Mouse (Mus musculus) heart, postnatal 14 days (tissue): ENCODE data around the gene Pdlim1. TPM values are rescaled to one million over a fixed set of nuclear protein-coding genes. Genes with fewer than 3 reads are reported as not detected.
"Not testable (repeated sequence)": the region's sequence is repeated elsewhere in the genome, so short reads cannot be mapped to it uniquely, and the experiment has no call there.

Source experiments
- DNase-seq, 2 experiments: peaks; one replicate each; pipeline ENCODE4 v3.0.0; 2021 to 2022
- intact Hi-C: fragments of 180-260 bp; cut with DNase I; formaldehyde crosslinking; loops from one replicate; pipeline ENCODE4 v1.15.1; 2025
- total RNA-seq, 2 experiments: library from RNA; stranded (reverse); gene quantifications; 2 replicates each; pipeline ENCODE4 v1.2.3; 2021

Pdlim1 gene
- total RNA-seq, 2 experiments from 2014 or later = 143 to 187 TPM

GRCm38 (mm10) chr19:40249352-40249751, 22.3 kb downstream of the Pdlim1 start:
- peak in 1 of 2 experiments; percentile 25 for DNase-seq
- intact Hi-C loops = no loop called here

DNA sequence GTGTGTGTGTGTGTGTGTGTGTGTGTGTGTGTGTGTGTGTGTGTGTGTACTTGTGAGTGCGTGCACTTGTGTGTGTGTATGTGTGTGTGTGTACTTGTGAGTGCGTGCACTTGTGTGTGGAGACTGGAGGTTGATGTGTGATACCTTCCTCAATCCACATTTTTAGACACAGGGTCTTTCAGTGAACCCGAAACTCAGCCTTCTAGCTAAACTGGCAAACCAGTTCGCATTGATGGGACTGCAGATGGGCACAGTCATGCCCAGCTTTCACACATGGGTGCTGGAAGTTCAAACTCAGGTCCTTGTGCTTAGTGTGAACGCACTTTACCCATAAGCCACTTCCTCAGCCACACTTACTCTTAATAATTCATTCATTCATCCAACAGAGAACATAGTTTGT, 23.2 kb downstream of the Pdlim1 start:
- intact Hi-C loops = no loop called here
- DNase-seq = no peak

DNA sequence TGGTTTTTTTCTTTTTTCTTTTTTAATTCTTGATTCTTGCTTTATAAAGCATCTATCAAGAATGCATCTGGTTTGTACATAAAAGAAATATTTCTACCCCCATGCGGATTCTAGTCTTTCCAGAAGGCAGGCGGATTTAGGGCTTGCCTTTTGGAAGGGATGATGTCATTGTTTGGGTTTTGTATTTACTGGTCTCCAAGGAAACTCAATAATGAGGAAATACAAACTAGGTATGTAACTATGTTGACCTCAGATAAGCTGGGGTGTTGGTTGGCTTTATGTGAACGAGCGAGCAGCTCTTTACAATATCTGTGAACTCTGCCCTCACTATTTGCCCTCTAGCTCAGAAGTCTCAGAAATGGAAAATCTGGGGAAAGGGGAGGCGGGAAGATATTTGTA, 24.4 kb downstream of the Pdlim1 start:
- intact Hi-C loops = no loop called here
- no peak for DNase-seq

GRCm38 (mm10) chr19:40246646-40247267, 24.9 kb downstream of the Pdlim1 start:
- DNase-seq = no peak
- intact Hi-C loops = no loop called here

DNA sequence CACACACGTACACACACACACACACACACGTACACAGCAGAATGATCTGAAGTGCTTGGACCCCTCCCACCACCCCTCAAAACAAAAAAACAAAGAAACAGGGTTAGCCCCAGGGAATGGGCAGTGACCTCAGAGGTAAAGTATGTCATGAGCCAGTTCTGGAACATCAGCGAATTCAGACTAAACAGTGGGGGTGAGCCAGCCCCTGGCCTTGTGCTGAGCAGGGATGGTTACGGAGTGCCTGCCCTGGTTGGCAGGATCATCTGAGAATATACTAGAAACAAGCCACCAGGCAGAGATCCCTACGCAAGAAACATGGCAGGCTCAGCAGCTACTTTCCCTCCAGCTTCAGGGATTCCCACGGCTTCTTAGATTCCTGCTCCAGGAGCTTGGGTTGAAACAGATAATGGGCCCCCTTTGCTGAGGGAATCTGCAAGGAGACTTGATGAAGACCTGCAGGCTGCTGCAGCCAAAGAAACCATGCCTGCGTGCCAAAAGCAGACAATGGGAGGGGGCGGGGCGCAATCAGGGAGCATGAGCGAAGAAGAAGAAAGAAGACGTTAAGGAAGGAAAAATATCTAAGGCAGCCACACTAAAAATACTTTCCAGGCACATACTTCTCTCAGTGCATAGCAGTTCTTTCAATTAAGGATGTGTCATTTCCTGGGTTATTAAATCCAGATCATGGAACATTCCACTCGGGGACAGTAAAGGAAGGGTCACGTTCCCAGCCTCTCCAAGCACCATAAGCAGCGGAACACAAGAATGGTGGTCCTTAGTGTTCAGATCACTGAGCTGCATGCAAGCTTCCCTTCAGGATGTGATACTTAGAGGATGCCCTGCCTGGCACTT, 30.6 kb downstream of the Pdlim1 start:
- intact Hi-C loops = loop anchor here (5.0 kb wide), 1 partner anchor 36 kb away; no protein-coding TSS in a partner anchor
- peak; percentile 48 to 60 for DNase-seq

DNA sequence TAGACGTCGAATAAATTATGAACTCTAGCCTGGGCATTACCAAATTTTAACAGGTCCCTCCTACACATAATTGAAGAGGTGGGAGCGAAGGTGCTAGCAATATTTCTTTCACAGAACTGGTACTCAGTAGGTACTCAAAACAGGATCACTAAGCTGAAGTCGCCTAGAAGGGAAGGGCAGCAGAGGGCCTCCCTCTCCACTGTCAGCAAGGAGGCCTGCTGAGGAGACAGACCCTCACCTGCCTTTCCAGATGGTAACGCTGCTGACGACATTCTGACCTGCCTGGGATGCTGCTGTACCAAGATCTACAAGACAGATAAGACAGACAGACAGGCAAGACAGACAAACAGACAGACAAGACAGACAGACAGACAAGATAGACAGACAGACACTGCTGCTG, 31.3 kb downstream of the Pdlim1 start:
- intact Hi-C loops = loop anchor here (5.0 kb wide), 1 partner anchor 37 kb away; no protein-coding TSS in a partner anchor
- DNase-seq = no peak

DNA sequence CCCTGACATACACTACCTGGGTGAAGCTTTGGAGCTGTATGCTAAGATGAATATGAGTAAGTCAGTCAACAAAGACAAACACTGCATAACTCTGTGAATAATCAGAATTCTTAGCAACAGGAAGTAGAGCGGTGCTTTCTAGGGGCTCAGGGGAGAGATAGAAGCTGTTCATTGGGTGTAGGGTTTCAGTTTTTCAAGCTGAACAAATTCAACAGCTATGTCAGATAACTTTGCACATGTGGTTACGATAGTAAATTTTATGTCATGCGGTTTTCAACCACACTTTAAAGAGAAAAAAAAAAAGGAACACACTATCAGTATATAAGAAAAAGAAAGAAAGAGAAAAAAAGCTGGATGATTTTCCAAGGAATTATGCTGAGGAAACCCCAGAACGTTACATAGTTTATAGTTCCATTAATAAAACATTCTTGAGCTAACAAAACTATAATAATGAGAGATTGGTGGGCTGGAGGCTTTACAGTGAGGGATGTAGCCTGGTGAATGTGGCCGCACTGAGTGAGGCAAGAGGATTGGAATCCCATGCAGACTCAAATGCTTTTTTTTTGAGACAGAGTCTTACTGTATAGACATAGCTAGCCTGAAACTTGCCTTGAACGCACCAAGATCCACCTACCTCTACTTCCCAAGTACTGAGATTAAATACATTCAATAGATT, 33.3 kb downstream of the Pdlim1 start:
- DNase-seq = no peak
- intact Hi-C loops = no loop called here

- intact Hi-C loops = no loop called here
- no peak for DNase-seq
These were observed 39.1 kb downstream of the Pdlim1 start for GRCm38 (mm10) chr19:40232560-40232959.

GRCm38 (mm10) chr19:40231825-40232541, 39.7 kb downstream of the Pdlim1 start:
- DNase-seq = no peak
- intact Hi-C loops = no loop called here

DNA sequence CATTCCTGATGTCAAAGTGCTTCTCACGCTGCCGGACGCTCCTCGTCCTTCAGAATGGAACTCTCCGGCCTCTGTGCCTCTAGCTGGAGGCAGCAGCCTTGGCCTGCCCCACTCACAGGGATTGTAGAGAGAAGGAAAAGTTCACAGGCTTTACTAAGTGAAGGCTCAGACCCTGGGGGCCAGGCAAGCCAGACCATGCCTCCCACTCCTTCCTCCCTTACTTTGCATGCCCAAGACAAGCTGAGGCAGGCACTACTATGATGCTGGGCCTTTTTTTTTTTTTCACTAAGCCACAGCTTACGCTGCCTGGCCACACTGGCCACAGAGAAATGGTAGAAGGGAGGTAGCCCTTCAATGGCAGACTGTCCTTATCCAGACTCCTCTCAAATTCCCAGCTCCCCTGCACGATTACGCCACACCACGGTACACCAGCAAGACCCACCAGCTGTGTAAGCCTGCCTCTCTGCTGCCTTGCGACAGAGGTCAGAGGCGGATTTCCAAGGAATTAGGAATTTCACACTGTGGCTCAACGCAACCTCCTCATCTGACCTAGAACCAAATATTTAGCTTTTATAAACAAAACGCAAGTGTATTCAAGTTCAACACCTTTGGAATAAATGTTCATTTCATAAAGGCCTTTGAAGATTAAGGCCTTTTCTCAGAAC, 40.4 kb downstream of the Pdlim1 start:
- intact Hi-C loops = no loop called here

GRCm38 (mm10) chr19:40226516-40227151, 45.0 kb downstream of the Pdlim1 start:
- DNase-seq = no peak
- intact Hi-C loops = no loop called here

More for the DNA sequence above, 40.4 kb downstream of the Pdlim1 start:
- DNase-seq = no peak

- peak in 1 of 2 experiments; percentile 59 for DNase-seq
- intact Hi-C loops = loop anchor here (2.0 kb wide), 1 partner anchor 1243 kb away; no protein-coding TSS in a partner anchor
These were observed 45.9 kb downstream of the Pdlim1 start for GRCm38 (mm10) chr19:40225761-40226110.

- DNase-seq = peak; percentile 81 to 88
- intact Hi-C loops = loop anchor here (2.0 kb wide), 1 partner anchor 1242 kb away; no protein-coding TSS in a partner anchor
These were observed 46.4 kb downstream of the Pdlim1 start for GRCm38 (mm10) chr19:40225102-40225760.

DNA sequence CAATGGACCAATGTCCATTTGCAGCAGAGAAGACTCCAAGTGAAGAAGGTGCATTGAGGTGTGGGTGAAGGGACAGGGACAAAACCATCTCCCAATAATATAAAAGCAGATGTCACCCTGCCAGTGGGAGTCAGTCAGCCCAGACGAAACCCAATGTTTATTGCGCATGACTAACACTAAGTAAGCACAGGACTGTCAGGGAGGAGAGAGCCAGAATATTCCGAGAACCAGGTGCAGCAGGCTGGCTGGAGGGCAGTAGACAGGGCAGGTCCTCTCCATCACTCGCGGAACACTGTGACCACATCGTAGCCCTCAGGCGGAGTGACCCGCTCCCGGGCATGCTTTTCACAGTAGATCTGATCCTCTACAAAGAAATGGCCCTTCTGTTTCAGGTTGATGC, 49.3 kb downstream of the Pdlim1 start:
- intact Hi-C loops, DNase-seq: not testable (repeated sequence)

DNA sequence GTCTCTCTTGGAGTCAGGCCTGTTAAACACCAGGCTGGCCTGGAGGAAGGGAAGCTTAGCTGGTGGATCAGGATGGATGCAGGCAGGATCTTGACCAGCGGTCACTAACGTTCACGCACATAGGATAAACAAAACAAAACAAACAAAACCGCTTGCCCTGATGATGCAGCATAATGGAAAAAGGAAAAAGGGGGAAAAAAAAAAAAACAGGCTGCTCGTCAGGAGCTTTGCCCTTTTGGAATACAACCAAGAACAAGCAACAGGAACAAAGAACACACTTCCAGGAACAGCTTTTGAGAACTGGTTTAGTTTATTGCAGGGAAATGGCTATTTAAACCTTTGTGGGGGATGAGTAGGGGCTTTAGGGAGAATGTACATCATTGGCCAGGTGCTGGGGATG, 50.8 kb downstream of the Pdlim1 start:
- DNase-seq = no peak
- intact Hi-C loops = no loop called here

DNA sequence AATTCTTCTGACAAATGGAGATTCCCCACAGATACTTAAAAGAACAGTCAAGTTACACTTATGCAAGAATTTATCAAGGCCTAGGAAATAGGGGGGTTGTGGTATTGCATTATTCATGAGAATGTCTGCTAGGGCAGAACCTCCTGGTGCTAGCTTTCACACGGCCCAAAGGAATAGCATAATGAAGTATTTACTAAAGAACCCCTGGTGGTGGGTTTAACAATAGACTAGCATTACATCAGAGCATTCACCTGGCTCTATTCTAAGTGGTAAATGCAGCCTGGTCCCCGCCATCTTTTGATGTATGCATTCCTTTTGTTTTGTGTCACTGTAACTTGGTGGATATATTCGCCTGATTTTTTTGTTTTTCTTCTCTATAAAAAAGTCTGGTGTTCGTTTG, 68.7 kb downstream of the Pdlim1 start:
- DNase-seq, intact Hi-C loops: not testable (repeated sequence)

GRCm38 (mm10) chr19:40190596-40190995, 81.0 kb downstream of the Pdlim1 start:
- intact Hi-C loops = no loop called here
- no peak for DNase-seq

GRCm38 (mm10) chr19:40187160-40187559, 84.5 kb downstream of the Pdlim1 start, which contains the start of gene Cyp2c70:
TSS of gene Cyp2c70 (minus strand) at chr19:40187333.
- intact Hi-C loops = no loop called here
- no peak for DNase-seq

- no peak for DNase-seq
- intact Hi-C loops = no loop called here
These were observed 88.0 kb downstream of the Pdlim1 start for GRCm38 (mm10) chr19:40183600-40183999.
